Mouse (Mus musculus) myocyte (in vitro differentiated cells): Measurements from ENCODE around the gene Prss30. TPM values are rescaled to one million over a fixed set of nuclear protein-coding genes. Genes with fewer than 3 reads are reported as not detected.

ENCODE experiments used
- H3K27me3 ChIP-seq: one replicate; pipeline ENCODE4 v1.6.1; 2011; ENCODE audit not compliant: control insufficient read depth, insufficient read depth, insufficient read length
- H3K36me3 ChIP-seq: one replicate; pipeline ENCODE4 v1.6.1; 2011; ENCODE audit not compliant: control insufficient read depth, insufficient read depth
- H3K4me2 ChIP-seq: one replicate; pipeline ENCODE4 v1.6.1; 2011; ENCODE audit warnings: low read depth, control low read depth
- H3K4me3 ChIP-seq: one replicate; pipeline ENCODE4 v1.5.1; 2011; ENCODE audit warnings: mild to moderate bottlenecking, control low read depth, moderate library complexity
- H3K79me2 ChIP-seq: one replicate; pipeline ENCODE4 v1.6.1; 2011; ENCODE audit not compliant: control insufficient read depth, insufficient read depth
- H3ac ChIP-seq: one replicate; pipeline ENCODE4 v1.6.1; 2011; ENCODE audit not compliant: control insufficient read depth, insufficient read length
- CEBPB ChIP-seq: IDR thresholded peaks from 2 replicates; pipeline ENCODE4 v1.6.1; 2011; ENCODE audit warnings: mild to moderate bottlenecking, moderate library complexity; ENCODE audit not compliant: poor library complexity, insufficient read depth, severe bottlenecking
- E2F4 ChIP-seq: IDR thresholded peaks from one replicate; pipeline ENCODE4 v1.6.1; 2011; ENCODE audit warnings: mild to moderate bottlenecking, control low read depth, moderate library complexity; ENCODE audit not compliant: insufficient read depth
- MAX ChIP-seq: IDR thresholded peaks from one replicate; pipeline ENCODE4 v1.6.1; 2011; ENCODE audit warnings: low read depth, mild to moderate bottlenecking, control low read depth
- MYOD1 ChIP-seq, 3 experiments: IDR thresholded peaks; one replicate each; pipeline ENCODE4 v1.6.1; 2011; ENCODE audit warnings: control low read depth in 2 of 3, low read depth in 2 of 3, mild to moderate bottlenecking in 2 of 3, moderate library complexity in 1 of 3; ENCODE audit not compliant: insufficient read length in 2 of 3, control insufficient read depth in 1 of 3
- MYOG ChIP-seq, 3 experiments: IDR thresholded peaks; one replicate each; pipeline ENCODE4 v1.6.1; 2011; ENCODE audit warnings: control low read depth in 2 of 3, low read depth in 2 of 3, mild to moderate bottlenecking in 2 of 3; ENCODE audit not compliant: insufficient read length in 2 of 3, control insufficient read depth in 1 of 3, insufficient read depth in 1 of 3
- POLR2A ChIP-seq: IDR thresholded peaks from one replicate; pipeline ENCODE4 v1.6.1; 2011; ENCODE audit warnings: low read depth, mild to moderate bottlenecking, control low read depth, moderate library complexity; ENCODE audit not compliant: insufficient read length
- POLR2AphosphoS2 ChIP-seq: IDR thresholded peaks from one replicate; pipeline ENCODE4 v1.6.1; 2011; ENCODE audit warnings: low read depth, control low read depth; ENCODE audit not compliant: insufficient read length
- REST ChIP-seq: IDR thresholded peaks from one replicate; pipeline ENCODE4 v1.6.1; 2011; ENCODE audit warnings: mild to moderate bottlenecking, control low read depth, moderate library complexity; ENCODE audit not compliant: insufficient read depth, insufficient read length
- SRF ChIP-seq: IDR thresholded peaks from one replicate; pipeline ENCODE4 v1.6.1; 2011; ENCODE audit warnings: low read depth; ENCODE audit not compliant: control insufficient read depth, insufficient read length
- TCF12 ChIP-seq: IDR thresholded peaks from one replicate; pipeline ENCODE4 v1.6.1; 2011; ENCODE audit warnings: mild to moderate bottlenecking, control low read depth; ENCODE audit not compliant: poor library complexity, insufficient read depth, severe bottlenecking
- TCF3 ChIP-seq: IDR thresholded peaks from one replicate; pipeline ENCODE4 v1.6.1; 2011; ENCODE audit warnings: low read depth, control low read depth; ENCODE audit not compliant: insufficient read length
- USF1 ChIP-seq: IDR thresholded peaks from one replicate; pipeline ENCODE4 v1.6.1; 2011; ENCODE audit warnings: low read depth, mild to moderate bottlenecking, control low read depth, moderate library complexity
- polyA plus RNA-seq: library from polyadenylated mRNA; unstranded; fragments of >200 nt; fragmentation: generic; extraction: Trizol; gene quantifications from one replicate; pipeline ENCODE4 v1.2.1, GENCODE M21; 2012; ENCODE audit warnings: missing spikeins

The Prss30 gene
- polyA plus RNA-seq, 1 experiment, result 0.06 TPM

DNA sequence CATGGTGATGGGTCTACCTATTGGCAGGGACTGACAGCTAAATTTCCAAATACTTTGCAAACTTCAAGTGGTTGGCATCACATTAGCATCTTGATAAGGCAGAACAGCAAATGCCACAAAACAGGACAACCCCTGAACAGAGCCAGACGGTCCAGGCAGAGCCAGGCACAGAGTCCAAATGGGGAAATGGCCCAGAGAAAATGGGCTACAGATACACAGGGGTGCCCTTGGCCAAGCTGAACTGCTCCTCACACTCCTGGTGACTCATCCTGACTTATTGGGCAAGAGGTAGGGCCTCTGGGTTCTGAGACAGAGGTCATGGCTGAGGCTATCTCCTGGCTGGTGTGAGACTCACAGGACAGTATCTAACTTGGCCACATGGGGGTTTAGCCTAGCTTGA lies 27.0 kb upstream of the Prss30 start:
- H3K27me3 ChIP-seq, result no peaks in the 10 kb centered on the region
- no peak overlapping the region for H3K4me2 ChIP-seq
- H3ac ChIP-seq, result no peak overlapping the region
- no peak for TF ChIP-seq POLR2A
- peak; percentile 86 for TF ChIP-seq CEBPB
- H3K4me3 ChIP-seq, result no peak overlapping the region
- no peaks in the 10 kb centered on the region for H3K36me3 ChIP-seq
- H3K79me2 ChIP-seq, result no peaks in the 10 kb centered on the region

DNA sequence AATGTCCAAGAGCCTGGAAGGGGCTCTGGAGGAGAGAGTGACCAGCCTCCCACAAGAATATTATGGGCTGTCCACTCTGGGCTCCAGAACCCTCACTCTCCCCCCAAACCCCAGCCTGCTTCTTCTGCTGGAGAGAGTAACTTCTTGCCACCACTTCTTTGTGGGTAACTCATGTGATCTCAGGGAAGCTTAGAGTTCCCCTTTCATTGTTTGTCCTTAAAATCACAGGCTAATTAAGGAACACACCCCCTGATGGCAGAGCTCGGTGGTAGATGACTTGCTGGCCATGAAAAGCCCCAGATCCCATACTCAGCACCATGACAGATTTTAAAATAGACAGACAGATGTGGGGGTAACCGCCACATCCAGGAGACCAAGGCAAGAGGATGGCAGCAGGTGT lies 26.6 kb upstream of the Prss30 start:
- TF ChIP-seq MAX (no peak), CEBPB (no peak), MYOD1 (IDR thresholded peaks at IDR 0.05; ENCODE audit: control insufficient read depth in 1 of 3, insufficient read length in 2 of 3, low read depth in 2 of 3) (peak in 1 of 3 experiments; percentile 11), MYOG (IDR thresholded peaks at IDR 0.05; ENCODE audit: control insufficient read depth in 1 of 3, insufficient read depth in 1 of 3, insufficient read length in 2 of 3, low read depth in 2 of 3) (no peak), POLR2AphosphoS2 (no peak), SRF (no peak), USF1 (no peak)
- H3K4me3 ChIP-seq, result no peak overlapping the region
- no peak overlapping the region for H3ac ChIP-seq
- no peak overlapping the region for H3K4me2 ChIP-seq
- H3K79me2 ChIP-seq, result no peaks in the 10 kb centered on the region
- no peaks in the 10 kb centered on the region for H3K27me3 ChIP-seq
- H3K36me3 ChIP-seq, result no peaks in the 10 kb centered on the region

DNA sequence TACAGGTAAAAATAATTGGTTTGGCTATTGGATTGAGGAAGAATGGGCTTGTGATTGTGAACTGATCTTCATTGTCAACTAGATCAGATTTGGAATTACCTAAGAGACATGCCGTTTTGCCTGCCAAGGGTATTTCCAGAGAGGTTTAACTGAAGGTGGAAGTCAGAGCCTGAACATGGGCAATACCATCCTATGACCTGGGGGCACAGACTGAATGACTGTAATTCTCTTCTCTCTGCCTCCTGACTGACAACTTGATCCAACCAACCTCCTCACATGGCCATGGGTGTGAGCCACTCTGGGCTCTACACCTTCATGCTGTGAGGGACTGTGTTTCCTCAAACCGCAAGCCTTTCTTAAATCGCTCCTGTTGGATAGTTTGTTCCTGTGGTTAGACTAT lies 24.7 kb upstream of the Prss30 start:
- H3K4me2 ChIP-seq, result no peak overlapping the region
- TF ChIP-seq MYOD1 (IDR thresholded peaks at IDR 0.05; ENCODE audit: control insufficient read depth in 1 of 3, insufficient read length in 2 of 3, low read depth in 2 of 3), result no peak
- TF ChIP-seq E2F4, result no peak
- TF ChIP-seq POLR2AphosphoS2, result no peak
- TF ChIP-seq USF1, result no peak
- no peak for TF ChIP-seq POLR2A
- no peak for TF ChIP-seq TCF3
- no peak for TF ChIP-seq SRF
- no peak for TF ChIP-seq MYOG (IDR thresholded peaks at IDR 0.05; ENCODE audit: control insufficient read depth in 1 of 3, insufficient read depth in 1 of 3, insufficient read length in 2 of 3, low read depth in 2 of 3)
- TF ChIP-seq TCF12, result no peak
- no peak for TF ChIP-seq REST
- TF ChIP-seq MAX, result no peak
- no peak for TF ChIP-seq CEBPB

DNA sequence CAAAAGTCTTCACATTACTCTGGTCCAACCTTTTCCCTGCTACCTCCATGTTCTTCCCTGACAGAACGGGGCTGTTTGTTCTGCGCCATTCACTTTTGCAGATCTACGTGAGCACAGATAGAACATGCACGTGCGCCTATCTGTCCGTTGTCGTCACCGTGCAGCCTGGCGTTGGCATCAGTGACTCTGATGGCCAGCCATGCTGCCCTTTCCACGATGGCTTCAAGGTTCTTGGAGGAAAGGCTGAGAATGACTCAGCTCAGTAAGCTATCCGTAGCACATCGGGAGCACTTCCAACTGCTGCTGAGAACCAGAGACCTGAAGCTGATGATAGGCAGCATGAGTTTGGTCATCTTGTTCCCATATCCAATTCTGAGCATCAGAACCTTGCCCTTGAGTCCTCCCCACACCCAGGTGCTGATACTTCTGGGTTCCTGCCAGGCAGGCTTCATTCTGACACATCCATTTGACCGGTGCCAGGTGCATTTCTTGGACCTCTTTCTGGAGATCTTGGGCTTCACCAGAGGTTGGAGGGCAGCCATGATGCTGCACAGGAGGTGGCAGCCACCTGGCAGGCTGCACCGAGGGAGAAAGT lies 23.8 kb upstream of the Prss30 start:
- no peak overlapping the region for H3ac ChIP-seq
- no peaks in the 10 kb centered on the region for H3K27me3 ChIP-seq
- no peak overlapping the region for H3K4me2 ChIP-seq
- no peaks in the 10 kb centered on the region for H3K36me3 ChIP-seq
- TF ChIP-seq POLR2AphosphoS2 (no peak), TCF3 (no peak), REST (no peak), USF1 (no peak), MAX (no peak), MYOG (IDR thresholded peaks at IDR 0.05; ENCODE audit: control insufficient read depth in 1 of 3, insufficient read depth in 1 of 3, insufficient read length in 2 of 3, low read depth in 2 of 3) (no peak), MYOD1 (IDR thresholded peaks at IDR 0.05; ENCODE audit: control insufficient read depth in 1 of 3, insufficient read length in 2 of 3, low read depth in 2 of 3) (no peak), CEBPB (no peak), POLR2A (no peak), SRF (no peak), E2F4 (no peak), TCF12 (no peak)
- H3K4me3 ChIP-seq, result no peak overlapping the region
- no peaks in the 10 kb centered on the region for H3K79me2 ChIP-seq

More for the DNA sequence above, 24.7 kb upstream of the Prss30 start:
- H3K4me3 ChIP-seq, result no peak overlapping the region
- H3K79me2 ChIP-seq, result no peaks in the 10 kb centered on the region
- no peaks in the 10 kb centered on the region for H3K36me3 ChIP-seq
- H3ac ChIP-seq, result no peak overlapping the region
- no peaks in the 10 kb centered on the region for H3K27me3 ChIP-seq

DNA sequence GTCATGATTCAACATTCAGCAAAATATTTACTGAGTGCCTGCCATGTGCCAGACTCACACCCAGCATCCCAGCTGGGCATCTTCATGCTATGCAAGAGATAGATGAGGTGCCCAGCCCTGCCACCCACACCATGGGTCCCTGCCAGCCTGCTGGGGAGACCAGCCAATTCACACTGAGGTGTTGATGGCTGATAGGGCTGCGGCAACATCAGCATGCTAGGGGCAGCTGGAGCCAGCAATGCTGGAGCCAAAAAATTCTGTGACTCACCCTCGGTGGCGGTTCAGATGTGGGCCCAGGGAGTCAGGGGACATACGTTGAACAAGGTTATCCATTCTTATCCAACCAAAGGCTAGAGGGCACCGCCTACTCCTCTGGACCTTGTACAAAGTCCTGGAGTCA lies 20.0 kb upstream of the Prss30 start:
- H3K4me3 ChIP-seq, result no peak overlapping the region
- no peaks in the 10 kb centered on the region for H3K79me2 ChIP-seq
- TF ChIP-seq POLR2AphosphoS2 (no peak), POLR2A (no peak), E2F4 (no peak), SRF (no peak), MAX (peak; percentile 16), TCF3 (peak; percentile 65), USF1 (no peak), CEBPB (no peak), REST (no peak), MYOG (IDR thresholded peaks at IDR 0.05; ENCODE audit: control insufficient read depth in 1 of 3, insufficient read depth in 1 of 3, insufficient read length in 2 of 3, low read depth in 2 of 3) (peak; percentile 54 to 89 (median 62)), MYOD1 (IDR thresholded peaks at IDR 0.05; ENCODE audit: control insufficient read depth in 1 of 3, insufficient read length in 2 of 3, low read depth in 2 of 3) (peak in 2 of 3 experiments; percentile 77 to 91), TCF12 (peak; percentile 69)
- H3K36me3 ChIP-seq, result no peaks in the 10 kb centered on the region
- H3K27me3 ChIP-seq, result no peaks in the 10 kb centered on the region
- H3ac ChIP-seq, result no peak overlapping the region
- peak overlapping the region; percentile 70 for H3K4me2 ChIP-seq
